Mouse (Mus musculus) heart, postnatal 10 days (tissue): ENCODE results near the gene Zfp319. TPM values are rescaled to one million over a fixed set of nuclear protein-coding genes. Genes with fewer than 3 reads are reported as not detected.

Experiments
- DNase-seq, 2 experiments: peaks; one replicate each; pipeline ENCODE4 v3.0.0; 2021
- intact Hi-C: fragments of 180-260 bp; cut with DNase I; formaldehyde crosslinking; loops from one replicate; pipeline ENCODE4 v1.15.1; 2025
- total RNA-seq, 2 experiments: library from RNA; stranded (reverse); gene quantifications; 2 replicates each; pipeline ENCODE4 v1.2.3; 2021

Gene Zfp319
- total RNA-seq, 2 experiments from 2014 or later, result 12.2 to 13.9 TPM

- intact Hi-C loops, result loop anchor here (1.0 to 5.0 kb wide), 2 partner anchors 40 to 75 kb away; no protein-coding TSS in a partner anchor
- DNase-seq, result peak; percentile 87 to 91
Measured at GRCm38 (mm10) chr8:95352151-95352870, 20.6 kb upstream of the Zfp319 start, which contains the start of gene Mmp15. Gene Mmp15 (plus strand): TSS chr8:95352268.

- DNase-seq, result peak; percentile 50 to 57
- intact Hi-C loops, result loop anchor here (5.0 kb wide), 1 partner anchor 41 kb away; no protein-coding TSS in a partner anchor
Measured at GRCm38 (mm10) chr8:95351461-95351860, 19.7 kb upstream of the Zfp319 start.

DNA sequence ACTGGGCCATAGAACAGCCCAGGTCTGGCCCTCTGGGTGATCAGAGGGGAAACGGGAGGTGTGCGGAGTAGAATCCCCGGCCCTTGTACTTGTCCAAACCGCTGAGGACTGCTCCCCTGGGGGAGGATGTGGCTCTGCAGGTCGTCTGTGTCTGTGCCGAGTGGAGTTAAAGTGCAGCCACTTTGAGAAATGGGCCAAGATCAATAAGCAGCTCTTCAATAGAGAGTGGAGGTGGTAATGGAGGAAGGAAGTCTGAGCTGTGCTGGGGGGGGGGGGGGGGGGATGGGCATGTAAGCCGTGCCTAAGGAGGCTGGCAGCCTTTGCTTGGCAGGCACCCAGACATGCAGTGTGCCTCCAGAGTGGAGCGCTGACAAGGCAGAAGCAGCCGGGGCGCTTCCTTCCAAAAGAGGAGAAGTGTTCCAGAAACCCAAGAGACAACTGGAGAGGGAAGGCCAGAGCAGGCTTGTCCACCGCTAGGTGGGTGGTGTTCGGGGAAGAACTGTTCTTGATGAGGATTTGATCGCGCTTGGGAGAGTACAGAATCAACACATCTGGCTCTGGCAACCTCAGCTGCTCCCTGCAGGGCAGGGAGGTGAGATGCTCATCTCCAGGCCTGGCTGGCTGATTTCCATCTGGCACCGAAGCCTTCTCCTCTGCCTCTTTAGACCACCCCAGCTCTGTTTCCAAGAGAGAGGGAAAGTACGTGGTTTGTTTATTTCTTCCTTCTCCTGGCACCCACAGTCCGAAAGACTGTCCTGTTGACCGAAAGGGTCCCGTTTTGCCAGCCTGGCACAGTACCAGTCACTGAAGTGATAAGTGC lies 17.3 kb upstream of the Zfp319 start:
- DNase-seq, result peak; percentile 78 to 83
- intact Hi-C loops, result loop anchor here (2.0 to 5.0 kb wide), 4 partner anchors 86 to 253 kb away; partner anchors contain the start of gene Cfap20

DNA sequence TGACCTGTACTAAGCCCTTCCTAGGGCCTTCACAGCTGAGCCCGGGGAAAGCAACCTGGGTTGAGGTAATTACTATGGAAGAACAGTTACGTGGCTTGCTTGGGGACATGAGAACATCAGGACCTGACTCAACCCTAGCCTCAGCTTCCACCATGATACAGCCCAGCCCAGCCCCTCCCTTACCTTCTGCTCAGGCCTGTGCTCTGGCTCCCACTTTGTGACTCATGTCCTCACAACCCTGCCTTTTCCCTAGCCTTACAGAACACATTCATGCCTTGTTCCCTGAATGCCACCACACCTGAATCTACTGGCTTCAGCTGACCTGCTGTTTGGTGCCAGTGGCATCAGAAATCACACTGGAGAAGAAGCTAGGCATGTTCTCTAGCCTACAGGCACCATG lies 16.6 kb upstream of the Zfp319 start:
- no peak for DNase-seq
- intact Hi-C loops, result loop anchor here (2.0 to 5.0 kb wide), 4 partner anchors 86 to 254 kb away; partner anchors contain the start of gene Cfap20

GRCm38 (mm10) chr8:95346643-95347545 lies 15.1 kb upstream of the Zfp319 start:
- intact Hi-C loops, result loop anchor here (1.0 to 5.0 kb wide), 5 partner anchors 83 to 350 kb away; no protein-coding TSS in a partner anchor
- peak; percentile 84 to 90 for DNase-seq

GRCm38 (mm10) chr8:95344668-95345067 lies 12.9 kb upstream of the Zfp319 start:
- intact Hi-C loops, result loop anchor here (5.0 kb wide), 3 partner anchors 108 to 258 kb away; no protein-coding TSS in a partner anchor
- DNase-seq, result no peak

GRCm38 (mm10) chr8:95341721-95342120 lies 10.0 kb upstream of the Zfp319 start:
- intact Hi-C loops, result no loop called here
- peak; percentile 76 to 81 for DNase-seq

DNA sequence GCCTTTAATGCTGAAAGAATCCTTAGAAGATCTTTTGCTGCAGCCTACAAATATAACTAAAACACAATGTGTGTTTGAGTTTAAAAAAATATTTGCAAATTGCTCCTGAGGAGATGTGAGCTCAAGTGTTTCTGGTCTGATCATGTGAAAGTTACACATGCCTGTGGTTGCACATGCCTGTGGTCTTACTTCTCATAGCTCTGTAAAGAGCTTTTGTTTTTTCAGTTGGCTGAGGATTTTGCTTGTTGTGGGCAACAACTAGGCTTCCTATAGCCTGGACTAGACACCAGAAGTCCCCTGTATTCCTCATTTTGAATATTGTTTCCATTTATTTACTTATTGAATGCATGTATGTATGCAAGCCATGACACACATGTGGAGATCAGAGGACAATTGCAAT lies 4.6 kb upstream of the Zfp319 start:
- DNase-seq, result no peak
- intact Hi-C loops, result no loop called here

DNA sequence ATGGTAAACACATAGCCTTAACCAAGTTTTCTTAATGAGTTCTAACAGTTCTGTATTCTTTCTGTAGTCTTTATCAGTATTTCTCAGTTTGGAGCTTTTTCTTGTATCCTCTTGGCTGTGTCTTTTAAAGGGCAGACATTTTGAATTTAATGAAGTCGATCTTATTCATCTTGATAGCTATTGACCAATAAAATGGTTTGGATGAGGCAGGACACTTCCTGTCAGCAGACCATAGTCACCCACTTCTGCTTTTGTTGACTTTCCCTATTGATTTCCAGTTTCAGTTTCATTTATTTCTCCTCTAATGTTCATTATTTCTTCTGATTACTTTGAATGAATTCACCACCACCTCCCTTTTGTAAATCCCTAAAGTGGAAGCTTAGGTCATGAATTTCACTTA lies 4.0 kb upstream of the Zfp319 start:
- DNase-seq, result no peak
- intact Hi-C loops, result no loop called here

DNA sequence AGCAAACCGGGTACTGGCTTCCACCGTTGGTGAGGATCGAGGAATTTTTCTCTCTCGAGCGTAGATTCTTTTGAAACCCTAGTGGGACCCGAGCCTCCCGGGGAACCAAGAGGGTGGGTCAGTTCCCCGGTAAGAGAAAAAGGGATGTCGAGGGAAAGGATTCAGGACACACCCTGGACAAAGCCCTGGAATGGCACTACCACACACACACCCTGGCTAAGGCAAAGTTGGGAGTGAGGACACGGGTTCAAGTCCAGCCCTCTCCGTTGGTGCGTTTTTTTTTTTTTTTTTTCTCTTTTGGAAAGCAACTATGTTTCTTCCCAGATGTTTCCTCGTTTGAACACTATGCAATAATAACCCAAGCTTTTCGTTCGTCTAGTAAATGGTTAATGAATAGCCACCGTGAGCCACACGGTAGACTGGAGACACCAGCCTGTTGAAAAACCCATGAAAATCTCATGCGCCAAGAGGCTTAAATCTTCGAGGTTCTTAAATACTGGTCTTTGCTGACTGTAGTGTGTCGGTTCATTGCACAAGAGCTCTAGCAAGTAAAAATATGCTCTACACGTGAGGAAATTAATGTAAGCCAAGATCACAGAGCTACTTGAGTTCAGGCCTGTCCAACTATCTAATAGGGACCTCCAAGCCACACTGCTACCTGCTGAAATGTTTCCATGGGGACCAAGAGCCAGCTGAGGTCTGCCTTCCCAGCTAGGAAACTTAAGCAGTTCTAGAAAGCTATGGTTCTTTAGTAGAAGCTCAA lies 868 bp upstream of the Zfp319 start:
- no peak for DNase-seq
- intact Hi-C loops, result no loop called here

- intact Hi-C loops, result loop anchor here (1.0 kb wide), 1 partner anchor 76 kb away; no protein-coding TSS in a partner anchor
- no peak for DNase-seq
Measured at GRCm38 (mm10) chr8:95331156-95331719, 512 bp downstream of the Zfp319 start.

DNA sequence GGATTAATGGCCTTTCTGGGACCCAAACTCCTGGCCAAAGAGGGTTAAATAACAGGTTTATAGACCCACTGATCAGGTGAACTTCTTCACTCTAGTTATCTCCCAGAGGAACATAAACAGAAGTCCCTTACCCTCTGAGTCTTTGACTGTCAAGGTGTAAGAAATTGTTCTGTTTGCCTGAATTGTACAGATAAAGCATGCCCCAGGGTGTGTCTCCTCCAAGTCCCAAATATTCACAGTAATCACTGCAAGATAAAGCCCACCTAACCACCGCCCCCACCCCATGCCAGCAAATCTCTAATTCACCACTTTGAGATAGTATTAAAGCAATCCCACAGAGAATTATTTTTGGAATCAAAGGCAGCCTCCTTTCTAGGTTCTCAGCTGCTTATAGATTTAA lies 1.4 kb downstream of the Zfp319 start:
- intact Hi-C loops, result no loop called here
- DNase-seq, result no peak

- intact Hi-C loops, result no loop called here
Measured at GRCm38 (mm10) chr8:95327866-95328465, 3.8 kb downstream of the Zfp319 start.

GRCm38 (mm10) chr8:95326822-95327221 lies 4.9 kb downstream of the Zfp319 start:
- DNase-seq, result no peak
- intact Hi-C loops, result no loop called here

More at GRCm38 (mm10) chr8:95327866-95328465, 3.8 kb downstream of the Zfp319 start:
- no peak for DNase-seq

DNA sequence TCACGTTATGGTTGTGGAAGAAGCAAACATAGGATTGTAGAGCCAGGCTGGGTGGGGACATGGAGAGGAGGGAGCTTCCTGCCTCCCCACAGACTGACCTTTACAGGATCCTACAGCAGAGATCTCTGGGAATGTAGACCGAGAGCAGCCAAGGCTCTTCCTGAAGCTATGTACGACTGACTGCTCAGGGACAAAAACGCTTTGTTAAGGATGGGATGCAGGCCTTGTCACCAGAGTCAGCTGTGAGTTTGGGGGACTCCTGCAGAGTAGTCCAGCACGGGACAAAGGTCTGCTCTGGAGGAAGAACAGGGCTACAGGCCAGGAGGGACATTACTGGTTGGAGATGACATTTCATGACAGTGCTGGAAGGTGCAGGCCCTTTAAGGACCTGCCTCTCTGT lies 7.1 kb downstream of the Zfp319 start:
- intact Hi-C loops, result no loop called here
- no peak for DNase-seq

DNA sequence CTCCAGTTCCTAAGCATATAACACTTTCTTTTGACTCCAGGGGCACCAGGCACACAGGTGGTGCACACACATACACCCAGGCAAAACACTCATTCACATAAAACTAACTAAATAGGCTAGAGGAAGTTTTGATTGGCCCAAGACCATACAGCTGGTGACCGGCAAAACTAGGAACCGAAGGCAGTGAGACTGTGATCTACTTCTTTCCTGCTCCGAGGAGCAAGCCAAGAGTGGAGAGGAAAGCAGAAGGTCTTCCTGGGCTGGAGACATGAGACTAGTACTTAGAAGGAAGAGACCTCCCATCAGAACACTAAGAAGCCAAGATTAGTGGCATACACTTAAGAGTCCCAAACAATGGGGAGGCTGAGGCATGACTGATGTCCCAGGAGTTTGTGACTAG lies 8.5 kb downstream of the Zfp319 start:
- DNase-seq, result peak in 1 of 2 experiments; percentile 35
- intact Hi-C loops, result no loop called here

GRCm38 (mm10) chr8:95320224-95321139 lies 11.3 kb downstream of the Zfp319 start:
- intact Hi-C loops, result no loop called here
- peak; percentile 53 to 64 for DNase-seq

GRCm38 (mm10) chr8:95315350-95315749 lies 16.4 kb downstream of the Zfp319 start:
- intact Hi-C loops, result no loop called here
- no peak for DNase-seq
